Mouse (Mus musculus): ENCODE data around the gene Ywhab.

The Ywhab gene

GRCm38 (mm10) chr2:164009227-164009626 lies 14.5 kb downstream of the Ywhab start:
- DNase-seq (ENCODE audit: low read depth, low spot score): no peak

GRCm38 (mm10) chr2:164010496-164010895 lies 15.7 kb downstream of the Ywhab start:
- no peak for DNase-seq (ENCODE audit: low read depth, low spot score)

GRCm38 (mm10) chr2:164010944-164011343 lies 16.2 kb downstream of the Ywhab start:
- no peak for DNase-seq (ENCODE audit: low read depth, low spot score)

- no peak for DNase-seq (ENCODE audit: low read depth, low spot score)
Observed at GRCm38 (mm10) chr2:164015304-164015703, 20.5 kb downstream of the Ywhab start.

- no peak for DNase-seq (ENCODE audit: low read depth, low spot score)
Observed at GRCm38 (mm10) chr2:164018910-164019309, 24.1 kb downstream of the Ywhab start.

- no peak for DNase-seq (ENCODE audit: low read depth, low spot score)
Observed at GRCm38 (mm10) chr2:164019943-164020342, 25.2 kb downstream of the Ywhab start.

GRCm38 (mm10) chr2:164022104-164022503 lies 27.3 kb downstream of the Ywhab start:
- no peak for DNase-seq (ENCODE audit: low read depth, low spot score)

- DNase-seq (ENCODE audit: low read depth, low spot score): no peak
Observed at GRCm38 (mm10) chr2:164025150-164025549, 30.4 kb downstream of the Ywhab start, which contains the start of gene Pabpc1l. Pabpc1l (plus strand) TSS chr2:164025450.

- no peak for DNase-seq (ENCODE audit: low read depth, low spot score)
Observed at GRCm38 (mm10) chr2:164031147-164031546, 36.4 kb downstream of the Ywhab start.

- peak; percentile 52 for DNase-seq (ENCODE audit: low read depth, low spot score)
Observed at GRCm38 (mm10) chr2:164032973-164033372, 38.2 kb downstream of the Ywhab start.

- peak; percentile 25 for DNase-seq (ENCODE audit: low read depth, low spot score)
Observed at GRCm38 (mm10) chr2:164036520-164037019, 41.8 kb downstream of the Ywhab start.

GRCm38 (mm10) chr2:164038407-164039028 lies 43.8 kb downstream of the Ywhab start:
- DNase-seq (ENCODE audit: low read depth, low spot score): no peak

GRCm38 (mm10) chr2:164040949-164041348 lies 46.2 kb downstream of the Ywhab start:
- no peak for DNase-seq (ENCODE audit: low read depth, low spot score)

GRCm38 (mm10) chr2:164041523-164041922 lies 46.8 kb downstream of the Ywhab start:
- DNase-seq (ENCODE audit: low read depth, low spot score): no peak

GRCm38 (mm10) chr2:164047197-164047690 lies 52.5 kb downstream of the Ywhab start:
- peak; percentile 30 for DNase-seq (ENCODE audit: low read depth, low spot score)

GRCm38 (mm10) chr2:164053767-164054166 lies 59.0 kb downstream of the Ywhab start:
- no peak for DNase-seq (ENCODE audit: low read depth, low spot score)

GRCm38 (mm10) chr2:164054671-164055070 lies 59.9 kb downstream of the Ywhab start:
- no peak for DNase-seq (ENCODE audit: low read depth, low spot score)

GRCm38 (mm10) chr2:164059634-164060235 lies 65.0 kb downstream of the Ywhab start:
- no peak for DNase-seq (ENCODE audit: low read depth, low spot score)

Measured in ES-CJ7 (cell line).